Mouse (Mus musculus): Measurements from ENCODE around the gene 4921507P07Rik.

- TF ChIP-seq CTCF (IDR thresholded peaks at IDR 0.05; ENCODE audit: insufficient read depth, low read length), result no peak
- no peak for TF ChIP-seq POLR2A (IDR thresholded peaks at IDR 0.05; ENCODE audit: borderline replicate concordance, extremely low read depth, low read depth, low read length)
Measured at GRCm38 (mm10) chr6:50644701-50645100, 48.3 kb upstream of the 4921507P07Rik start.

Data from lung, adult 2 months (tissue).